Mouse (Mus musculus): ENCODE results near the gene Cttnbp2nl. TPM values are rescaled to one million over a fixed set of nuclear protein-coding genes. Genes with fewer than 3 reads are reported as not detected.

Gene Cttnbp2nl
- polyA plus RNA-seq (2012; rRNA removed) = 2.6 and 2.8 TPM in 2 replicates

DNA sequence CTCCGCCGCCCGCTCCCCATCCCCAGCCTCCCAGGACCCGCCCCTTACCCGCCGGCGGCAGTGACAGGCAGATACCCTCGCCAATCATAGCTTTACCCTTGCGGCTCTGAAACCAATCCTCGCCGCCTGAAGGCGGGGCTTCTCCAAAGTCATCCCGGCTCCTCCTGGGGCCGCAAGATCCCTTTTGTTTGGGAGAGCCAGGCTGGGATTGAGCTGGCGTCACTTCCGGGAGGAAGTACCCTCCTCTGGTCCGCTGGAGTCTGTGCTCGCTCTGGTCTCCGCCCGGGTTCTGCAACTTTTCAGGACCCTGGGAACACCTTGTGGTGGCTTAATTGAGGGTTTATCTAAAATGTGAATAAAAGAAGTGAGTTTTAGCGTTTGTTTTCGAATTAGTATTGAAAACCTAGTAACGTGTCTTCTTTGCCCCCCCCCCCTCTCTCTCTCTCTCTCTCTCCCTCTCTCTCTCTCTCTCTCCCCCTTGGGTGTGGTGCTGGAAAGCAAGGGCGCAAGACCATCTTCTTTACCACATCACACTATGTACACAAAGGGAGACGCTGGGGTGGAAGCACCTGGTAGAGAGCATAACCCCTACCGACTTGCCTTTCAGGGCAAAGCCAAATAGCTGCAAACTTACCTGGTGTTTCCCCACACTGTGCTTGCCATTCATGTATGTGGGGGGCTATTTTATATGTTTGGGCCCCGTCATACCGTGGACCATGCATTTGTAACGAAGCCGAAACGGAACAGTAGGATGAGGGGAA lies at the start of gene Cttnbp2nl:
Gene Cttnbp2nl (minus strand): TSS at position 210 of the 761 bp plus-strand sequence.
- no peaks in the 10 kb centered on the region for H3K36me3 ChIP-seq (ENCODE audit: control insufficient read depth, insufficient read depth, low read length)
- TF ChIP-seq POLR2A (IDR thresholded peaks at IDR 0.05; ENCODE audit: control insufficient read depth, extremely low read depth, insufficient read depth, low read length, poor library complexity) (no peak), CTCF (IDR thresholded peaks at IDR 0.05; ENCODE audit: borderline replicate concordance, control insufficient read depth, extremely low read depth, insufficient read depth, low read length, poor library complexity) (no peak)
- peaks cover 12% of the 10 kb centered on the region for H3K4me1 ChIP-seq (replicated peaks; ENCODE audit: control insufficient read depth, insufficient read depth, low read length)
- H3K27me3 ChIP-seq (ENCODE audit: control insufficient read depth, insufficient read depth, low read length) = peaks cover 7% of the 10 kb centered on the region
- peak within 1 kb of the TSS; percentile 10; the same call in 1 of the 2 replicates for H3K27ac ChIP-seq (ENCODE audit: control insufficient read depth, insufficient read depth, low read length)
- 3% methylated on average over 31 of the region's 31 CpGs for WGBS
- peak within 1 kb of the TSS; percentile 57 for H3K4me3 ChIP-seq (ENCODE audit: control insufficient read depth, insufficient read depth, low read length)
- DNase-seq = peak; percentile 91

DNA sequence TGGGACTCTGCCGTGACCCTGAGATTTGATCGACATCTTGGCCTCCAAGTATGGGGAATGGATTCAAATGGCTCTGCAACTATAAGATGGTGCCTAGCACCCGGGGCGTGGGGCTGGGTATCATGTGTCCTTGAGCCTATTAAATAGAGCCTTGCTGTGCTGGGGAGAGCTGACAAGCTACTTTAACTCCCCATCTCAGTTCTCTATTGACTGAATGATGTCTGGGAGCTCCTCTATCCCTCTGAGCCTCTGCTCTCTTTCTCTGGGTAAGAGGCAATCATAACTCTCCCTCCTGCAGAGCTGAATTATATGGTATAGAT lies 47.3 kb upstream of the Cttnbp2nl start:
- Histone ChIP-seq H3K4me3 (ENCODE audit: control insufficient read depth, insufficient read depth, low read length) (no peak overlapping the region), H3K27me3 (ENCODE audit: control insufficient read depth, insufficient read depth, low read length) (no peaks in the 10 kb centered on the region), H3K27ac (ENCODE audit: control insufficient read depth, insufficient read depth, low read length) (peak overlapping the region; percentile 29; the same call in 1 of the 2 replicates), H3K36me3 (ENCODE audit: control insufficient read depth, insufficient read depth, low read length) (no peaks in the 10 kb centered on the region), H3K4me1 (replicated peaks; ENCODE audit: control insufficient read depth, insufficient read depth, low read length) (no peaks in the 10 kb centered on the region)
- WGBS = 92% methylated on average over 4 of the region's 4 CpGs
- TF ChIP-seq POLR2A (IDR thresholded peaks at IDR 0.05; ENCODE audit: control insufficient read depth, extremely low read depth, insufficient read depth, low read length, poor library complexity) (no peak), CTCF (IDR thresholded peaks at IDR 0.05; ENCODE audit: borderline replicate concordance, control insufficient read depth, extremely low read depth, insufficient read depth, low read length, poor library complexity) (no peak)
- DNase-seq = no peak

DNA sequence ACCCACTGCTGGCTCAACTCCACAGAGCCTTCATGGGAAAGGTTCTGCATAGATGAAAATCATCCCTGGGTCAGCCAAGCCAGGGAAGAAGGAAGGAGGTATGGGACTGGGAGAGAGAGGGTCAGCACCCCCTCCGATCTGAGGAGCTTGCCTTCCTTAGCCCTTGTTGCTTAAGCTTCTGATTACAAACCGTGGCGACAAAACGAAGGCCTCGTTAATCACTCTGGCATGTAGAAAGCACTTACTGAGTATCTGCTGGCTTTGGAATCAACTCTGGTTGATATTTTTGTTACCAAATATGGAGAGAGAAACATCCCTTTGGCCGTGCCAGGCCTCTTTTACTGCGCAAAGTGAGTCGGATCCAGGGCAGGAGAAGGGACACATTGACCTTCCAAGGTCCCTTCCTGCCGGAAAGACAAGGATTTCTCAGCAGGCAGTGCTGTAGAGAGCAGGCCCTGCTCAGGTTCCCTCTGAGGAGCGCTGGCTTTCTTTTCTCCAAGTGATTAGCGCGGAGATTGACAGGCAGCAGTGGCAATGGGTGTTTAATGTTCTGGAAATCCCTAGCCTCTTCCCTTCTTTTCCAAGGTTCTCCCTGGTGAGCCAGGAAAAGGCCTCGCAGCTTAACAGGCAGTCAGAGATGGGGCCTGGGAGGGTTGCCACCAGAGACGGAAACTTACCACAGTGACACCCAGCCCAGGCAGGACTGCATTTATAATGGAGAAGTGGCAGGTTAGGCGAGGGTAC lies 46.8 kb upstream of the Cttnbp2nl start:
- WGBS = 90% methylated on average over 15 of the region's 15 CpGs
- TF ChIP-seq CTCF (IDR thresholded peaks at IDR 0.05; ENCODE audit: borderline replicate concordance, control insufficient read depth, extremely low read depth, insufficient read depth, low read length, poor library complexity) = no peak
- no peak for TF ChIP-seq POLR2A (IDR thresholded peaks at IDR 0.05; ENCODE audit: control insufficient read depth, extremely low read depth, insufficient read depth, low read length, poor library complexity)
- Histone ChIP-seq H3K4me3 (ENCODE audit: control insufficient read depth, insufficient read depth, low read length) (no peak overlapping the region), H3K27ac (ENCODE audit: control insufficient read depth, insufficient read depth, low read length) (peak overlapping the region; percentile 29; the same call in 1 of the 2 replicates), H3K27me3 (ENCODE audit: control insufficient read depth, insufficient read depth, low read length) (no peaks in the 10 kb centered on the region), H3K4me1 (replicated peaks; ENCODE audit: control insufficient read depth, insufficient read depth, low read length) (no peaks in the 10 kb centered on the region), H3K36me3 (ENCODE audit: control insufficient read depth, insufficient read depth, low read length) (no peaks in the 10 kb centered on the region)
- no peak for DNase-seq

DNA sequence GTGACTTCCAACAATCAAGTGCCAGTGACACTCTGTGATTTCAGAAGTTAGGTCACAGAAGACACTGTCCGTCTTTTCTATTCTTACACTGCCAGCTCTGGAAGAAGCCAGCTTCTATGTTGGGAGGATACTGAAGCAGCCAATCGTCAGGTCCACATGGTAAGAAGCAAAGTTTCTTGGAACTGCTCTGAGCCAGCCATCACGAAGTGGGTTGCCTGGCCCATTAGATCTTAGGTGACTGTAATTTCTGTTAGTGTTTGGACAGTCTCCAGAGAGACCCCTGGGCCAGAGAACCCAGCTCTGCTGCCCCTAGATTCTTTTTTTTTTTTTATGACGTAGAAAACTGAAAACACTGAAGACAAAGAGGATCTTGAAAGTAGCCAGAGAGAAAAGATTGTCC lies 44.6 kb upstream of the Cttnbp2nl start:
- no peak for DNase-seq
- WGBS = 85% methylated on average over 4 of the region's 4 CpGs
- Histone ChIP-seq H3K4me3 (ENCODE audit: control insufficient read depth, insufficient read depth, low read length) (no peak overlapping the region), H3K36me3 (ENCODE audit: control insufficient read depth, insufficient read depth, low read length) (no peaks in the 10 kb centered on the region), H3K27me3 (ENCODE audit: control insufficient read depth, insufficient read depth, low read length) (no peaks in the 10 kb centered on the region), H3K27ac (ENCODE audit: control insufficient read depth, insufficient read depth, low read length) (no peak overlapping the region), H3K4me1 (replicated peaks; ENCODE audit: control insufficient read depth, insufficient read depth, low read length) (no peaks in the 10 kb centered on the region)
- TF ChIP-seq CTCF (IDR thresholded peaks at IDR 0.05; ENCODE audit: borderline replicate concordance, control insufficient read depth, extremely low read depth, insufficient read depth, low read length, poor library complexity) = no peak
- no peak for TF ChIP-seq POLR2A (IDR thresholded peaks at IDR 0.05; ENCODE audit: control insufficient read depth, extremely low read depth, insufficient read depth, low read length, poor library complexity)

DNA sequence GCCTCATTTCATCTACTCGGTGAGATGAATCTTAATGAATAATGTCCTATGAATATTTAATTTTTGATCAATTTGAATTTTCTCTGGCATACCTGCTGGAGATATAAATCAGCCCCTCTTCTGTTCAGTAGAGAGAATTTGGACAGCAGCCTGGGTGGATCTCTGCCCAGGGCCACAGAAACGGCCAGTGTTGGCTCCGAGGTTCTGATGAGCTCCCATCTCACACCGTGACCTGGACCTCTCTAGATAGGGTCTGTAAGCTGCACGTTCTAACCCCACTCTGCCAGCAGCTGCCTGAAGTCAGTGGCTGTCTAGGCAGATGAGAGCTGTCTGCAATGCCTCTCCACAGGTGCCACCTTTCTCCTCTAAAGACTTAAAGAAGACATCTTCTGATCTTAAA lies 42.1 kb upstream of the Cttnbp2nl start:
- 94% methylated on average over 5 of the region's 5 CpGs for WGBS
- TF ChIP-seq POLR2A (IDR thresholded peaks at IDR 0.05; ENCODE audit: control insufficient read depth, extremely low read depth, insufficient read depth, low read length, poor library complexity) (no peak), CTCF (IDR thresholded peaks at IDR 0.05; ENCODE audit: borderline replicate concordance, control insufficient read depth, extremely low read depth, insufficient read depth, low read length, poor library complexity) (no peak)

DNA sequence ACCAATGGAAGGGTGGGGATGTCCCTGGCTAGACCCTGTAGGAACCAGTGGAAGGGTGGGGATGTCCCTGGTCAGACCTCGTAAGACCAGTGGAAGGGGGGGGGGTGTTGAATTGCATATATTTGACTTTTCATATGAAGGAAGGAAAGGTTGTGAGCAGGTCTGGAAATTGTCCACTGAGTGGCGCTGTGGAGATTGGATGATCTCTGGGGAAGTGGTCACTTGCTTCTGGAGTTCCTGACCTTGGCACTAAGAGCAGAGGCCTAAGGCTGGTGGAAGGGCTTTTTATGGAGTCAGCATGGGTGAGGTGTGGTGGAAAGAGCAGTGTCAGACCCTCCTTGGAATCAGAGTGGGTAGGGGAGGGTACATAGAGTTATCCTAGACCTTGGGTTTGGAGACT lies 41.5 kb upstream of the Cttnbp2nl start:
- no peak for DNase-seq
- 76% methylated on average over 2 of the region's 2 CpGs for WGBS
- no peaks in the 10 kb centered on the region for H3K4me1 ChIP-seq (replicated peaks; ENCODE audit: control insufficient read depth, insufficient read depth, low read length)
- no peaks in the 10 kb centered on the region for H3K36me3 ChIP-seq (ENCODE audit: control insufficient read depth, insufficient read depth, low read length)
- no peak overlapping the region for H3K27ac ChIP-seq (ENCODE audit: control insufficient read depth, insufficient read depth, low read length)
- no peaks in the 10 kb centered on the region for H3K27me3 ChIP-seq (ENCODE audit: control insufficient read depth, insufficient read depth, low read length)
- no peak overlapping the region for H3K4me3 ChIP-seq (ENCODE audit: control insufficient read depth, insufficient read depth, low read length)
- TF ChIP-seq CTCF (IDR thresholded peaks at IDR 0.05; ENCODE audit: borderline replicate concordance, control insufficient read depth, extremely low read depth, insufficient read depth, low read length, poor library complexity) (no peak), POLR2A (IDR thresholded peaks at IDR 0.05; ENCODE audit: control insufficient read depth, extremely low read depth, insufficient read depth, low read length, poor library complexity) (no peak)

More for the DNA sequence above, 42.1 kb upstream of the Cttnbp2nl start:
- Histone ChIP-seq H3K4me3 (ENCODE audit: control insufficient read depth, insufficient read depth, low read length) (no peak overlapping the region), H3K27ac (ENCODE audit: control insufficient read depth, insufficient read depth, low read length) (no peak overlapping the region), H3K27me3 (ENCODE audit: control insufficient read depth, insufficient read depth, low read length) (no peaks in the 10 kb centered on the region), H3K36me3 (ENCODE audit: control insufficient read depth, insufficient read depth, low read length) (no peaks in the 10 kb centered on the region), H3K4me1 (replicated peaks; ENCODE audit: control insufficient read depth, insufficient read depth, low read length) (no peaks in the 10 kb centered on the region)
- DNase-seq = no peak
